Mouse (Mus musculus): ENCODE measurements at regions not wholly inside any gene's neighbourhood (a gene's known extent, or its start where the extent isn't known, plus 50 kb on each side); places are given as distances from the start of the nearest gene placed in this dataset.

DNA sequence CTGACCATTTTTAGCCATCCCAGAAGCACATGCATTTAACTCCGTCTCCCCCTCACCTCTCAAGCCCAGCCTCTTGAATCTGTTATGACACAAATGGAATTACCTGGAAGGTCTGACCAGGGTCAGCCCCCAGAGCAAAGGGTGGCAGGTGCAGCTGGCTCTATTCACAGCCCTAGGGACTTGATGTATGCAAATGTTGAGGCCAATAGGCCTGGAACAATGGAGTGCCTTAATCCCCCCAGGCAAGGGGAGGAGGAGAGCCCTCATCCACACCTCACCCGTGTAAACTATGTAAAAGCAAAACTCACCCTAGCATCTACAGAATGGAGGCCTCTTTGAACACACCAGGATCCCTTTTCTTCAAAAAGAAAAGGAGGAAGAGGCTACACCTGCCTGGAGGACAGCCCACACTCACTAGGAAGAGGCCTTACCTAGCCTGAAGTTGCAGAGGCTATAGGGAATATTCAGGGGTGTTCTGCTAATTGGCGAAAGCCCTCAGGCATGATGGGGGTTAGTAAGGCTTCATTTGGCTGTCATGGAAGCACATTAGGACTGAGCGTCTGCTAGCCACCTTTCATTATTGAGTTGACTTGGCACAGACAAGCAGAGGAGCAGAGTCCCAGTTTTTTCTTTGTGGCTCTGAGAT, 388.4 kb downstream of the Hs3st3b1 start:
- no peak for ATAC-seq (ENCODE audit: low FRiP score, low TSS enrichment)
- H3K9ac ChIP-seq (ENCODE audit: low read depth, low read length), result no peak overlapping the region
- H3K4me3 ChIP-seq (ENCODE audit: low read length), result no peak overlapping the region
- 53% methylated on average over 4 of the region's 4 CpGs for WGBS
- H3K36me3 ChIP-seq (ENCODE audit: control insufficient read depth, insufficient read depth, low read length), result no peaks in the 10 kb centered on the region
- no peaks in the 10 kb centered on the region for H3K4me1 ChIP-seq (ENCODE audit: control insufficient read depth, insufficient read depth, low read length)
- no peak overlapping the region for H3K4me2 ChIP-seq (replicated peaks; ENCODE audit: low read depth, low read length)
- no peaks in the 10 kb centered on the region for H3K9me3 ChIP-seq (ENCODE audit: control insufficient read depth, low read length)
- H3K27ac ChIP-seq (ENCODE audit: low read depth, low read length), result no peak overlapping the region
- no peaks in the 10 kb centered on the region for H3K27me3 ChIP-seq (ENCODE audit: control insufficient read depth, insufficient read depth, low read length)

DNA sequence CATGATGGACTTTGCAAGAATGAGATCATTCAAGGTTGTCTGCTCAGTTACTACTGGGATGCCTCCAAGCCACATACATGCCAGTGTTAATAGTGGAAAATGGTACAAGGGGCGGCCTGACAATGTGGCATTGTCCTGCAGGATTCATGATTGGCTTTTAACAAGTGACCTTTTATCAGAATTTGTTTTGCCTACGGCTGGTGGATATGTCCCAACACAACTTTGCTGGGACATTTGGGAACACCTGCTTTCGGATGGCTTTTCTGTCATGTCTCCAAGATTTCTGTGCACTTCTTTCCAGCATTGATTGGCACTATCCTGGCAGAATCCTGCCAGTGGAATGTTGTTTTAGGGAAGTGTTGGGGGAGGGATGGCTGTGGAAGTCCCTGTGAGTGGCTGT, 384.4 kb downstream of the Hs3st3b1 start:
- no peaks in the 10 kb centered on the region for H3K4me1 ChIP-seq (ENCODE audit: control insufficient read depth, insufficient read depth, low read length)
- no peaks in the 10 kb centered on the region for H3K27me3 ChIP-seq (ENCODE audit: control insufficient read depth, insufficient read depth, low read length)
- no peaks in the 10 kb centered on the region for H3K36me3 ChIP-seq (ENCODE audit: control insufficient read depth, insufficient read depth, low read length)
- no peak overlapping the region for H3K9ac ChIP-seq (ENCODE audit: low read depth, low read length)
- WGBS, result 79% methylated on average over 3 of the region's 3 CpGs
- ATAC-seq (ENCODE audit: low FRiP score, low TSS enrichment), result no peak
- H3K9me3 ChIP-seq (ENCODE audit: control insufficient read depth, low read length), result no peaks in the 10 kb centered on the region
- no peak overlapping the region for H3K4me3 ChIP-seq (ENCODE audit: low read length)
- no peak overlapping the region for H3K27ac ChIP-seq (ENCODE audit: low read depth, low read length)
- no peak overlapping the region for H3K4me2 ChIP-seq (replicated peaks; ENCODE audit: low read depth, low read length)

DNA sequence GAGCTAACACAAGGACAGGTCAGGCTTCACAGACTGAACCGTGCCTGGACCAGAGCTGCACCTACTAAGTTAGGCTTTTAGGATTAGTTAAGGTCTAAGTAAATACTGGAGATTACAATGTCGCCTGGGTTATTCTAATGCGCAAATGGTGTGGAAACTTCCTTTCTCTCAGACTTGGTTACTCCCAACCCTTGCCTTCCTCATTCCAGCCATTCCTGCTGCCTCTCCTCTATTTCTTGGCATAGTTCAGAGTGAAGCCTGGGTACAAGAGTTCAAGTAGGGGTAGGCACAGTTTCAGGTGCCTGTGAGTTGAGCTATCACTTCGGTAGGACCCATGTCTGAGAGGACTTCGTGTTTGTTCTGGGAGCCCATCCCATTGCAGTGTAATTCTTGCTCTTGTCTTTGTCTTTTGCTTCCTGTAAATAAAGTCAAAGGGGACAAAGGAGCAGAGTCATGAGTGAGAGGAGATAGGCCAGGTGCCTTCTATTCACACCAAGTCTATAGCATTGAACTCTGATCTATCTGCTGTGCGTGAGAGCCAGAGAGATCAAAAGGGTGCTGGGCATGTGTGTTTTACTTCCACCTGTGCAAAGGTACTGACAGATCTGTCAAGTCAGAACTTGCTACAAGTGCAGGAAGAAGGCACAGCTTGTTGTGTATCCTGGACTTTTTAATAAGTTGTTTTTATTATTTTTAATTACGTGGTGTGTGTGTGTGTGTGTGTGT, 378.0 kb downstream of the Hs3st3b1 start:
- Histone ChIP-seq H3K27me3 (ENCODE audit: control insufficient read depth, insufficient read depth, low read length) (no peaks in the 10 kb centered on the region), H3K4me2 (replicated peaks; ENCODE audit: low read depth, low read length) (no peak overlapping the region), H3K4me3 (ENCODE audit: low read length) (no peak overlapping the region), H3K9ac (ENCODE audit: low read depth, low read length) (no peak overlapping the region), H3K4me1 (ENCODE audit: control insufficient read depth, insufficient read depth, low read length) (no peaks in the 10 kb centered on the region), H3K27ac (ENCODE audit: low read depth, low read length) (no peak overlapping the region), H3K36me3 (ENCODE audit: control insufficient read depth, insufficient read depth, low read length) (no peaks in the 10 kb centered on the region), H3K9me3 (ENCODE audit: control insufficient read depth, low read length) (no peaks in the 10 kb centered on the region)
- no peak for ATAC-seq (ENCODE audit: low FRiP score, low TSS enrichment)
- WGBS, result 88% methylated on average over 7 of the region's 7 CpGs

DNA sequence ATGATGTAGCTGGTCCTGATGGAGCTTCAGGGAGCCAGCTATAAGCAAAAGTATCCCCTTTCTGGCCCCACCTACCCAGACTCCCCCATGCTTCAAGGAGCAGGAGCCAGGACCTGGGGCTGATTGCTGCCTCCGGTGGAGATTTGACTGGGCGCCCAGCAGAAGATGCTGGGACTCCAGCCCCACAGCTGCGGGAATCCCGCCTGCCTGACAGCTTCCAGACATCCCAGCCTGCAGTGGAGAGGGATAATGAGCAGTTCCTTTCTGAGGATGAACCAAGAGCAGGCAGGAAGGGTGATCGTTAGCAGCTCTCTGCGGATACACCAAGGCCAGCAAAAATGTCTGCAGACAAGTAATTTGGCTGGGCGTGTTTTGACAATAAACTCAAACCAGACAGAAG, 376.6 kb downstream of the Hs3st3b1 start:
- H3K9ac ChIP-seq (ENCODE audit: low read depth, low read length), result no peak overlapping the region
- no peaks in the 10 kb centered on the region for H3K4me1 ChIP-seq (ENCODE audit: control insufficient read depth, insufficient read depth, low read length)
- H3K27me3 ChIP-seq (ENCODE audit: control insufficient read depth, insufficient read depth, low read length), result no peaks in the 10 kb centered on the region
- H3K9me3 ChIP-seq (ENCODE audit: control insufficient read depth, low read length), result no peaks in the 10 kb centered on the region
- H3K4me2 ChIP-seq (replicated peaks; ENCODE audit: low read depth, low read length), result no peak overlapping the region
- WGBS, result 12% methylated on average over 7 of the region's 7 CpGs
- no peak overlapping the region for H3K27ac ChIP-seq (ENCODE audit: low read depth, low read length)
- ATAC-seq (ENCODE audit: low FRiP score, low TSS enrichment), result no peak
- H3K4me3 ChIP-seq (ENCODE audit: low read length), result no peak overlapping the region
- no peaks in the 10 kb centered on the region for H3K36me3 ChIP-seq (ENCODE audit: control insufficient read depth, insufficient read depth, low read length)

DNA sequence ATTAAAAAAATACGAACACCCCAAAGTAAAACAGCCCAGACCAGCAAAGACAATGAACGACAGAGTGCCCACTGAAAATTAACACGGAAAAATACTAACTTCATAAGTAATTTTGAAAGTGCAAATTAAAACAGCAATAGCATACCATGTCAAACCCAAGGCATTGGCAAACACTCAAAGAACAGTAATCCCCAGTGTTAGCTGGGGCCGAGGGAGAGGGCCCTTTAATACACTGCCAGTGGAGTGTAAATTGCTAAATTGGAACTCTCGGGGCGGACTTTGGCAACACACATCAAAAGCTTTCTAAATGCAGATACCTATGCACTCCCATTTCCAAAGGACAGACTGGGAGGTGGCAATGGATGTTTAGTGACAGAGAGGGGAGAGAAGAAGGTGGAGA, 361.6 kb downstream of the Hs3st3b1 start:
- no peaks in the 10 kb centered on the region for H3K27me3 ChIP-seq (ENCODE audit: control insufficient read depth, insufficient read depth, low read length)
- no peaks in the 10 kb centered on the region for H3K4me1 ChIP-seq (ENCODE audit: control insufficient read depth, insufficient read depth, low read length)
- no peak for ATAC-seq (ENCODE audit: low FRiP score, low TSS enrichment)
- no peak overlapping the region for H3K9ac ChIP-seq (ENCODE audit: low read depth, low read length)
- no peak overlapping the region for H3K4me2 ChIP-seq (replicated peaks; ENCODE audit: low read depth, low read length)
- no peak overlapping the region for H3K27ac ChIP-seq (ENCODE audit: low read depth, low read length)
- 67% methylated on average over 6 of the region's 6 CpGs for WGBS
- H3K4me3 ChIP-seq (ENCODE audit: low read length), result no peak overlapping the region
- H3K9me3 ChIP-seq (ENCODE audit: control insufficient read depth, low read length), result no peaks in the 10 kb centered on the region
- no peaks in the 10 kb centered on the region for H3K36me3 ChIP-seq (ENCODE audit: control insufficient read depth, insufficient read depth, low read length)

DNA sequence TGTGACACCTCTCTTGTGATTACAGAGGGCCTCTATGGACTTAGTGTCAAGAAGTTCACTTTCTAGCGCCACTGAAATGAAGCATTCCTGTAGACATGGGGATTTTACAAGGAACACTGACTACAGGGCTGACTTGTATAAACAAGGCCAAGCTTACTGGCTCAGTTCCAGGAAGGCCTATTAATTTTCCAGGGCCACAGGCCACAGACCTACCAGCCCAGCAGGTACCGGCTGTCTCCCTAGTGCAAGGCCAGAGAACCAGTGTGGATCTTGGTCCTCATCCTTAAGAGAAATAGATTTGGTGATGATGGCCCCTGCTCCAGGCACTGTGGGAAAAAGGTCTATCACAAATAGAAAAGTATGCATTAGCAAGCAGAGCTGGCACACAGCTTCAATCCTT, 359.4 kb downstream of the Hs3st3b1 start:
- H3K9ac ChIP-seq (ENCODE audit: low read depth, low read length), result no peak overlapping the region
- H3K27ac ChIP-seq (ENCODE audit: low read depth, low read length), result no peak overlapping the region
- ATAC-seq (ENCODE audit: low FRiP score, low TSS enrichment), result no peak
- 28% methylated on average over 2 of the region's 2 CpGs for WGBS
- no peaks in the 10 kb centered on the region for H3K9me3 ChIP-seq (ENCODE audit: control insufficient read depth, low read length)
- no peaks in the 10 kb centered on the region for H3K36me3 ChIP-seq (ENCODE audit: control insufficient read depth, insufficient read depth, low read length)
- H3K4me3 ChIP-seq (ENCODE audit: low read length), result no peak overlapping the region
- H3K4me1 ChIP-seq (ENCODE audit: control insufficient read depth, insufficient read depth, low read length), result no peaks in the 10 kb centered on the region
- peaks cover 4% of the 10 kb centered on the region; the same call in 1 of the 2 replicates for H3K27me3 ChIP-seq (ENCODE audit: control insufficient read depth, insufficient read depth, low read length)
- no peak overlapping the region for H3K4me2 ChIP-seq (replicated peaks; ENCODE audit: low read depth, low read length)

DNA sequence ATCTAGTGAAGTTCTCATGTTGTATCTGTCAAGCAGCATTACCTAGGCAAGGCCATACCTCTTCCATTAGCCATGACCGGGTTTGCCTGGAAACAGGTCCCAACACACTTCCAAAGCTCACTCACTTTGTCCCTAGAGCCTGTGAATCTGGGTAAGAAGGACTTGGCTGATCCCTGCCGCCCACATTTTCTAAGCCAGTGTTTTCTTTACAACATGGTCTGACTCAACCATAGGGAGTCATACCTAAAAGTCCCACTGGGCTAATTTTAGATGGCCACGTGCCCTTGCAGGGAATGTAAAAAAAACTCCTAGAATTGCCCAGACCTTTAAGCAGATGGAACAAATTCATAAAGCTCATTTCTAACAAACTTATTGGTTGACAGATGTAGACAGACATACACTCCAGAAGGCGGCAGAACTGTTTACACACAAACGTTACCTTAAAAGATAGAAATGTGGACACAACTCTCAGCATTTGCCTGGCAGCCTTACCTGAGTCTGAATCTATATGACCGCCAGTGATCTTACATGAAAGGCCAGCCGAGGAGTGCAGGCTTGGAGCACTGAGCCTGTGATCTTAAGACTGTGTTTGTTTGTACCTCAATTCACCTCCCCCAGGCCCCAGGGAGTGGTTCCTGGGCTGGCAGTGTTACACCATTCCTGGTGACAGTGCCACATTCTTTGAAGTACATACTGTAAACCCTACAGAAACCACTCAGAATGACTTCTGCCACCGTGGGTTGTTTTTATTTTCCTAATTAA, 356.4 kb downstream of the Hs3st3b1 start:
- ATAC-seq (ENCODE audit: low FRiP score, low TSS enrichment), result no peak
- Histone ChIP-seq H3K27me3 (ENCODE audit: control insufficient read depth, insufficient read depth, low read length) (peaks cover 4% of the 10 kb centered on the region; the same call in 1 of the 2 replicates), H3K27ac (ENCODE audit: low read depth, low read length) (no peak overlapping the region), H3K4me3 (ENCODE audit: low read length) (no peak overlapping the region), H3K9ac (ENCODE audit: low read depth, low read length) (no peak overlapping the region), H3K4me2 (replicated peaks; ENCODE audit: low read depth, low read length) (no peak overlapping the region), H3K9me3 (ENCODE audit: control insufficient read depth, low read length) (no peaks in the 10 kb centered on the region), H3K36me3 (ENCODE audit: control insufficient read depth, insufficient read depth, low read length) (no peaks in the 10 kb centered on the region), H3K4me1 (ENCODE audit: control insufficient read depth, insufficient read depth, low read length) (0 out of 2 replicates have a peak, but pooled peaks cover 3% of the 10 kb centered on the region)
- 66% methylated on average over 8 of the region's 8 CpGs for WGBS

DNA sequence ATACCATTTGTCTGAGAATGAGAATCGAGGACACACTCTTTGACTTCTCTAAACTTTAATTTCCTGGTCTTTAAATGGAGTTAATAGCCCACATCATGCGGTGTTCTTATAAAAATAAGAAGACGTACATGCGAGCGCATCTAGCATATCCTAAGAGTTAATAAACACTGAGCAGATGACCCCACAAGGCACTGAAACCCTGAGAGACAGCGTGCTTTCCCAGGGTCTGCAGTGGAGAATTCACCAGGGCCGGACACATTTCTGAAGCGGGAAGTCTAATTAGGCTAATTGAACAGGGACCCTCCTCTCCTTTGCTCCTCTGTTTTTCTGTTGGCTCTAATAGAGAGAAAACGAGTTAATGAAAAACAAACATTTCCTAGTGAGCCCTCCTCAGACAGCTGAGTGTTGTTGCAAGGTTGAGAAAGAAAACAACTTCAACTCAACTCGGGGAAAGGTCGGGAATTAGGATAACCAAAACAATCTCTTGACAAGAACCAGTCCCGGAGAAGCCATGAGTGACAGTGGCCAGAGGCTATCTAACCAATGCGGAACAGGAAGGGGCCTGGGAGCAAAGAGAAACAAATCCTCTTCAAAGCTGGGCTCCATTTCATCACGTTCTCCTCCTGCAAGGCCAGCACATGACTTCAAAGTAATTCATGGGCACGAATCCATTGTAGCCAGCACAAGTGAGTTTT, 352.2 kb downstream of the Hs3st3b1 start:
- no peak overlapping the region for H3K9ac ChIP-seq (ENCODE audit: low read depth, low read length)
- no peaks in the 10 kb centered on the region for H3K9me3 ChIP-seq (ENCODE audit: control insufficient read depth, low read length)
- 13% methylated on average over 15 of the region's 15 CpGs for WGBS
- H3K4me3 ChIP-seq (ENCODE audit: low read length), result no peak overlapping the region
- H3K27ac ChIP-seq (ENCODE audit: low read depth, low read length), result peak overlapping the region; percentile 37; the same call in 1 of the 2 replicates
- H3K4me2 ChIP-seq (replicated peaks; ENCODE audit: low read depth, low read length), result no peak overlapping the region
- H3K36me3 ChIP-seq (ENCODE audit: control insufficient read depth, insufficient read depth, low read length), result no peaks in the 10 kb centered on the region
- ATAC-seq (ENCODE audit: low FRiP score, low TSS enrichment), result peak; percentile 80
- peaks cover 4% of the 10 kb centered on the region; the same call in 1 of the 2 replicates for H3K27me3 ChIP-seq (ENCODE audit: control insufficient read depth, insufficient read depth, low read length)
- H3K4me1 ChIP-seq (ENCODE audit: control insufficient read depth, insufficient read depth, low read length), result 0 out of 2 replicates have a peak, but pooled peaks cover 3% of the 10 kb centered on the region
